Mouse (Mus musculus): Measurements from ENCODE around the gene Spi1. TPM values are rescaled to one million over a fixed set of nuclear protein-coding genes. Genes with fewer than 3 reads are reported as not detected.

Spi1 gene
- polyA plus RNA-seq, 2 experiments, result 15.6 to 20.5 TPM

DNA sequence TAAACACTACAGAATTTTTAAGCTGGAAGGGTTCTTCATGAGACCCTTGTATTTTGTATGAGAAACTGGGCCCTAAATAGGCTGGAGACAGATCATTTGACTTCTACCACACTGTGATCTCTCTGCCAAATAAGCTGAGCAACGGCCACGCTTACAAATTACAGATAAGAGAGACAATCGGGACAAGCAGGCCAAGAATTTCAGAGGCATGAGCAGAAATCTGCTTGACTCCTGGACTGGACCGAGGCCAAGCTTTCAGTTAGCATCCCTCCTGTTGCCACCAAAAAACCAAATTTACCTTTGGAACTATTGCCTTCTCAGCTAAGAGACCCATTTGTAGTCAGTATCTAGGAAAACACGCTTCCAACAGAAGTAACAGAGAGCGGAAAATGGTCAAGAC, 78.4 kb downstream of the Spi1 start:
- peaks cover 11% of the 10 kb centered on the region; the same call in 1 of the 2 replicates for H3K36me3 ChIP-seq (replicated peaks; ENCODE audit: control insufficient read depth, insufficient read depth, low read depth)
- H3K9me3 ChIP-seq (ENCODE audit: control insufficient read depth, low read length), result no peaks in the 10 kb centered on the region
- no peak overlapping the region for H3K27ac ChIP-seq
- no peak overlapping the region for H3K4me2 ChIP-seq (ENCODE audit: low read depth)
- no peak overlapping the region for H3K4me3 ChIP-seq (ENCODE audit: insufficient read depth in 1 of 2, low read depth in 2 of 2, low read length in 2 of 2)
- no peak for TF ChIP-seq EP300 (IDR thresholded peaks at IDR 0.05; ENCODE audit: low read depth)
- no peak for TF ChIP-seq CTCF (IDR thresholded peaks at IDR 0.05; ENCODE audit: low read depth)
- no peaks in the 10 kb centered on the region for H3K27me3 ChIP-seq (ENCODE audit: control insufficient read depth, insufficient read depth, low read length)
- no peak for DNase-seq (ENCODE audit: low read depth in 3 of 3, low spot score in 3 of 3)
- peaks cover 14 to 20% of the 10 kb centered on the region in 2 experiments; a peak in 3 of 4 replicates for H3K4me1 ChIP-seq (replicated peaks; ENCODE audit: control insufficient read depth in 2 of 2, insufficient read depth in 2 of 2, low read length in 1 of 2)
- H3K9ac ChIP-seq (replicated peaks), result no peak overlapping the region
- ATAC-seq (ENCODE audit: insufficient read depth), result no peak
- 66% methylated on average over 6 of the region's 6 CpGs for WGBS (ENCODE audit: insufficient replicate concordance)

- Histone ChIP-seq H3K9me3 (ENCODE audit: control insufficient read depth, low read length) (no peaks in the 10 kb centered on the region), H3K27ac (no peak overlapping the region), H3K4me3 (ENCODE audit: insufficient read depth in 1 of 2, low read depth in 2 of 2, low read length in 2 of 2) (no peak overlapping the region), H3K9ac (replicated peaks) (no peak overlapping the region), H3K4me2 (ENCODE audit: low read depth) (no peak overlapping the region), H3K27me3 (ENCODE audit: control insufficient read depth, insufficient read depth, low read length) (no peaks in the 10 kb centered on the region), H3K4me1 (replicated peaks; ENCODE audit: control insufficient read depth in 2 of 2, insufficient read depth in 2 of 2, low read length in 1 of 2) (peaks cover 14 to 20% of the 10 kb centered on the region in 2 experiments; a peak in 3 of 4 replicates), H3K36me3 (replicated peaks; ENCODE audit: control insufficient read depth, insufficient read depth, low read depth) (peaks cover 8% of the 10 kb centered on the region; the same call in 1 of the 2 replicates)
- WGBS (ENCODE audit: insufficient replicate concordance), result 65% methylated on average over 4 of the region's 4 CpGs
- DNase-seq (ENCODE audit: low read depth in 3 of 3, low spot score in 3 of 3) (no peak), ATAC-seq (ENCODE audit: insufficient read depth) (no peak)
- TF ChIP-seq CTCF (IDR thresholded peaks at IDR 0.05; ENCODE audit: low read depth), result no peak
- TF ChIP-seq EP300 (IDR thresholded peaks at IDR 0.05; ENCODE audit: low read depth), result no peak
These were observed 80.8 kb downstream of the Spi1 start for GRCm38 (mm10) chr2:91162952-91163351.

DNA sequence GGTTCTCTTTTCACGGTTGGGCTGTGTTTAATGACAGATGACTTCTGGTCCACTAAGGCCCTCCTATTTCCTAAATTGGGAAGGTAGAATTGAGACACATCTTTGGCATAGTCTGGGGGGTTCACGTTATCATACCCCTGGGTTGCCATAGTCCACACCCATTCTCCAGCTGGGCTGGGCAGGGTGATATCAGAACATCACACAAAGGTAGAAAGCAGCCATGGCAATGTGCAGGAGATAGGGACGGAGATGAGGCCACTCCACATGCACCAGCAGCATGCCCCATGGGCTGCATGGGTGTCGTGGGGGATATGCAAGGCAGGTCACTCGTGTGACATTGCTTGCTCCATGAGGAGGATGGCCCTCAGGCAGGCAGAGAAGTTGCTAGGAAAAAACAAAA, 81.3 kb downstream of the Spi1 start:
- ATAC-seq (ENCODE audit: insufficient read depth) (peak; percentile 48), DNase-seq (ENCODE audit: low read depth in 3 of 3, low spot score in 3 of 3) (no peak)
- TF ChIP-seq EP300 (IDR thresholded peaks at IDR 0.05; ENCODE audit: low read depth) (no peak), CTCF (IDR thresholded peaks at IDR 0.05; ENCODE audit: low read depth) (no peak)
- H3K4me1 ChIP-seq (replicated peaks; ENCODE audit: control insufficient read depth in 2 of 2, insufficient read depth in 2 of 2, low read length in 1 of 2), result peaks cover 14 to 20% of the 10 kb centered on the region in 2 experiments; a peak in 3 of 4 replicates
- H3K27ac ChIP-seq, result no peak overlapping the region
- H3K9me3 ChIP-seq (ENCODE audit: control insufficient read depth, low read length), result no peaks in the 10 kb centered on the region
- H3K4me2 ChIP-seq (ENCODE audit: low read depth), result no peak overlapping the region
- H3K36me3 ChIP-seq (replicated peaks; ENCODE audit: control insufficient read depth, insufficient read depth, low read depth), result peaks cover 6% of the 10 kb centered on the region; the same call in 1 of the 2 replicates
- H3K4me3 ChIP-seq (ENCODE audit: insufficient read depth in 1 of 2, low read depth in 2 of 2, low read length in 2 of 2), result no peak overlapping the region
- WGBS (ENCODE audit: insufficient replicate concordance), result 35% methylated on average over 5 of the region's 5 CpGs
- H3K27me3 ChIP-seq (ENCODE audit: control insufficient read depth, insufficient read depth, low read length), result no peaks in the 10 kb centered on the region
- no peak overlapping the region for H3K9ac ChIP-seq (replicated peaks)

- peaks cover 14 to 20% of the 10 kb centered on the region in 2 experiments; a peak in 3 of 4 replicates for H3K4me1 ChIP-seq (replicated peaks; ENCODE audit: control insufficient read depth in 2 of 2, insufficient read depth in 2 of 2, low read length in 1 of 2)
- no peaks in the 10 kb centered on the region for H3K9me3 ChIP-seq (ENCODE audit: control insufficient read depth, low read length)
- ATAC-seq (ENCODE audit: insufficient read depth) (peak; percentile 78), DNase-seq (ENCODE audit: low read depth in 3 of 3, low spot score in 3 of 3) (peak in 2 of 3 experiments; percentile 23 to 32)
- peaks cover 3% of the 10 kb centered on the region; the same call in 1 of the 2 replicates for H3K36me3 ChIP-seq (replicated peaks; ENCODE audit: control insufficient read depth, insufficient read depth, low read depth)
- no peak overlapping the region for H3K4me3 ChIP-seq (ENCODE audit: insufficient read depth in 1 of 2, low read depth in 2 of 2, low read length in 2 of 2)
- WGBS (ENCODE audit: insufficient replicate concordance), result 32% methylated on average over 6 of the region's 6 CpGs
- no peaks in the 10 kb centered on the region for H3K27me3 ChIP-seq (ENCODE audit: control insufficient read depth, insufficient read depth, low read length)
- no peak overlapping the region for H3K9ac ChIP-seq (replicated peaks)
- TF ChIP-seq EP300 (IDR thresholded peaks at IDR 0.05; ENCODE audit: low read depth) (peak; percentile 62), CTCF (IDR thresholded peaks at IDR 0.05; ENCODE audit: low read depth) (no peak)
- no peak overlapping the region for H3K4me2 ChIP-seq (ENCODE audit: low read depth)
- H3K27ac ChIP-seq, result no peak overlapping the region
These were observed 82.8 kb downstream of the Spi1 start for GRCm38 (mm10) chr2:91164991-91165390.

Other genes with a start within 250 kb of the Spi1 start
- 43.9 and 52.2 TPM in 2 replicates for gene Mtch2, start 235.2 kb upstream of the Spi1 start, polyA plus RNA-seq (2012; rRNA removed)
- gene Mtch2, start 235.2 kb upstream of the Spi1 start, polyA plus RNA-seq (2014; fragmentation: Nextera tagmentation; extraction: Ambion mirVana), result 128 and 135 TPM in 2 replicates
- 1.9 and 2.2 TPM in 2 replicates for gene C1qtnf4, start 196.5 kb upstream of the Spi1 start, polyA plus RNA-seq (2012; rRNA removed)
- gene C1qtnf4, start 196.5 kb upstream of the Spi1 start, polyA plus RNA-seq (2014; fragmentation: Nextera tagmentation; extraction: Ambion mirVana), result 2.5 and 2.7 TPM in 2 replicates
- gene Kbtbd4, start 177.7 kb upstream of the Spi1 start, polyA plus RNA-seq (2012; rRNA removed), result 7.9 and 8.8 TPM in 2 replicates
- 13.4 and 14.6 TPM in 2 replicates for gene Kbtbd4, start 177.7 kb upstream of the Spi1 start, polyA plus RNA-seq (2014; fragmentation: Nextera tagmentation; extraction: Ambion mirVana)
- 73.4 and 79.0 TPM in 2 replicates for gene Ndufs3, start 177.6 kb upstream of the Spi1 start, polyA plus RNA-seq (2012; rRNA removed)
- gene Ndufs3, start 177.6 kb upstream of the Spi1 start, polyA plus RNA-seq (2014; fragmentation: Nextera tagmentation; extraction: Ambion mirVana), result 138 and 144 TPM in 2 replicates
- 35.6 and 37.9 TPM in 2 replicates for gene Celf1, start 142.0 kb upstream of the Spi1 start, polyA plus RNA-seq (2012; rRNA removed)
- gene Celf1, start 142.0 kb upstream of the Spi1 start, polyA plus RNA-seq (2014; fragmentation: Nextera tagmentation; extraction: Ambion mirVana), result 33.5 and 38.4 TPM in 2 replicates
- 0.55 and 0.78 TPM in 2 replicates for gene Rapsn, start 46.8 kb upstream of the Spi1 start, polyA plus RNA-seq (2012; rRNA removed)
- gene Rapsn, start 46.8 kb upstream of the Spi1 start, polyA plus RNA-seq (2014; fragmentation: Nextera tagmentation; extraction: Ambion mirVana), result 0.62 and 1.1 TPM in 2 replicates
- gene Psmc3, start 28.4 kb upstream of the Spi1 start, polyA plus RNA-seq (2012; rRNA removed), result 77.7 and 126 TPM in 2 replicates
- 174 and 186 TPM in 2 replicates for gene Psmc3, start 28.4 kb upstream of the Spi1 start, polyA plus RNA-seq (2014; fragmentation: Nextera tagmentation; extraction: Ambion mirVana)
- 11.1 and 11.2 TPM in 2 replicates for gene Slc39a13, start 12.0 kb upstream of the Spi1 start, polyA plus RNA-seq (2012; rRNA removed)
- 8.1 and 8.4 TPM in 2 replicates for gene Slc39a13, start 12.0 kb upstream of the Spi1 start, polyA plus RNA-seq (2014; fragmentation: Nextera tagmentation; extraction: Ambion mirVana)
- 0.03 and 0.04 TPM in 2 replicates for gene Mybpc3, start 35.8 kb downstream of the Spi1 start, polyA plus RNA-seq (2012; rRNA removed)
- not detected in 2 replicates for gene Mybpc3, start 35.8 kb downstream of the Spi1 start, polyA plus RNA-seq (2014; fragmentation: Nextera tagmentation; extraction: Ambion mirVana)
- 6.3 and 7.1 TPM in 2 replicates for gene Madd, start 101.4 kb downstream of the Spi1 start, polyA plus RNA-seq (2012; rRNA removed)
- 2.7 and 4.8 TPM in 2 replicates for gene Madd, start 101.4 kb downstream of the Spi1 start, polyA plus RNA-seq (2014; fragmentation: Nextera tagmentation; extraction: Ambion mirVana)
- gene Nr1h3, start 120.4 kb downstream of the Spi1 start, polyA plus RNA-seq (2012; rRNA removed), result 14.0 and 14.2 TPM in 2 replicates
- 12.7 and 14.3 TPM in 2 replicates for gene Nr1h3, start 120.4 kb downstream of the Spi1 start, polyA plus RNA-seq (2014; fragmentation: Nextera tagmentation; extraction: Ambion mirVana)
- 5.9 and 7.2 TPM in 2 replicates for gene Acp2, start 120.5 kb downstream of the Spi1 start, polyA plus RNA-seq (2012; rRNA removed)
- gene Acp2, start 120.5 kb downstream of the Spi1 start, polyA plus RNA-seq (2014; fragmentation: Nextera tagmentation; extraction: Ambion mirVana), result 8.9 and 10.1 TPM in 2 replicates
- 8.5 and 9.0 TPM in 2 replicates for gene Ddb2, start 154.6 kb downstream of the Spi1 start, polyA plus RNA-seq (2012; rRNA removed)
- gene Ddb2, start 154.6 kb downstream of the Spi1 start, polyA plus RNA-seq (2014; fragmentation: Nextera tagmentation; extraction: Ambion mirVana), result 4.9 and 5.9 TPM in 2 replicates
- 8.1 and 11.2 TPM in 2 replicates for gene Pacsin3, start 173.6 kb downstream of the Spi1 start, polyA plus RNA-seq (2012; rRNA removed)
- gene Pacsin3, start 173.6 kb downstream of the Spi1 start, polyA plus RNA-seq (2014; fragmentation: Nextera tagmentation; extraction: Ambion mirVana), result 8.8 and 10.2 TPM in 2 replicates
- 20.9 and 25.5 TPM in 2 replicates for gene Arfgap2, start 182.6 kb downstream of the Spi1 start, polyA plus RNA-seq (2012; rRNA removed)
- gene Arfgap2, start 182.6 kb downstream of the Spi1 start, polyA plus RNA-seq (2014; fragmentation: Nextera tagmentation; extraction: Ambion mirVana), result 50.2 and 54.4 TPM in 2 replicates